Mouse (Mus musculus): ENCODE results near the gene Btbd35f11. TPM values are rescaled to one million over a fixed set of nuclear protein-coding genes. Genes with fewer than 3 reads are reported as not detected.
"Not testable (repeated sequence)": the region's sequence is repeated elsewhere in the genome, so short reads cannot be mapped to it uniquely, and the experiment has no call there.

The Btbd35f11 gene
- not detected in 2 replicates for polyA plus RNA-seq (2012)

DNA sequence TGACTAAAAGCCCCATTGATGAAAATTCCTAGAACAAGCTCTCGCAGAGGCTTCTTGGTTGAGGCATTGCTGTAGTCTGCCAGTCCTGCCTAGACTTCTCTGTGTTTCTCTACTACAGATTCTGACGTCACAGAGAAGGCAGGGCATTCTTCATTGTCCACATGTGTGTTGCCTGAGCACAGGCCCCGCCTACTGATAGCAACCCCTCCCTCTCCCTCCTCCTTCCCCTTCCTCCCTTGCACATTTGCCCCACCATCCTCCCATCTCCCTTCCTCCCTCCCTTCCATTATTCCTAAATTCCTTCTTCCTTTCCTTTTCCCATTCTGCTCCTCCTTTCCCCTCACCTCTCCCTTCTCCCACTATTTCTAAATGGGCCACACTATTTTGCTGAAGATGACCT lies at the start of gene Btbd35f11:
TSS of gene Btbd35f11 (minus strand) at position 101 of the 400 bp plus-strand sequence.
- not testable (repeated sequence) for H3K27me3 ChIP-seq (ENCODE audit: control insufficient read depth)

DNA sequence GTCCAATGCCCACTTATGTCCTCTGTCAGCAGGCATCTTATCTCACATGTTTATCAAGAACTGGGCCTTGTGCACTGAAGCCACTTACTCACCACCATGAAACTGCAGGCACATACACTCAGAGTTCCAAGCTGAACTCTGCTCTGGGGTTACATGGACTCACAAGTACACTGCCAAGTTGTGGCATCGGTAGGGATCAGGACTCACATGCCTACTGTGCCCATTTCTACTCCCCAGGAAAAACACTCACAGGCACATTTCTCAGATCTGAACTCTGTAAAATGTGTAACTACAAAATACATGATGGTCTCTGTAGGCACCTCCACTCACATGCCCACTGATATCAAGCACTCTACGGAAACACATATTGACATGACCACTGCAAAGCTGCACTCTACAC lies 33.5 kb downstream of the Btbd35f11 start:
- not testable (repeated sequence) for H3K4me1 ChIP-seq (ENCODE audit: control insufficient read depth); H3K4me3 ChIP-seq (replicated peaks); H3K9me3 ChIP-seq (ENCODE audit: control insufficient read depth, low read length); H3K27me3 ChIP-seq (ENCODE audit: control insufficient read depth); H3K36me3 ChIP-seq (ENCODE audit: control insufficient read depth)

More for the DNA sequence above, at the start of gene Btbd35f11:
- not testable (repeated sequence) for H3K36me3 ChIP-seq (ENCODE audit: control insufficient read depth); H3K4me1 ChIP-seq (ENCODE audit: control insufficient read depth); H3K4me3 ChIP-seq (replicated peaks); H3K9me3 ChIP-seq (ENCODE audit: control insufficient read depth, low read length)

Other genes starting within 250 kb of the Btbd35f11 start
- gene Btbd35f24, start 247.9 kb downstream of the Btbd35f11 start, polyA plus RNA-seq (2012): not detected in 2 replicates

All from erythroblast, embryonic 14.5 days (primary cell).